Mouse (Mus musculus) liver, postnatal 0 days (tissue): ENCODE measurements at regions not wholly inside any gene's neighbourhood (a gene's known extent, or its start where the extent isn't known, plus 50 kb on each side); places are given as distances from the start of the nearest gene placed in this dataset.

ENCODE experiments used
- ATAC-seq: fragments of 200-750 bp; cut with Nextera tagmentation; 2 replicates; pipeline ENCODE4 v1.8.0; 2017; ENCODE audit warnings: mild to moderate bottlenecking, moderate library complexity
- DNase-seq: peaks from one replicate; pipeline ENCODE4 v3.0.0-alpha.2; 2016
- H3K27ac ChIP-seq: fragments of 300-500 bp; sonication (generic); 2 replicates; pipeline ENCODE4 v1.5.1; 2014; ENCODE audit warnings: antibody characterized with exemption, moderate library complexity, mild to moderate bottlenecking, low read depth
- H3K27me3 ChIP-seq: fragments of 300-500 bp; sonication (generic); 2 replicates; pipeline ENCODE4 v1.6.1; 2014; ENCODE audit warnings: low read length, control low read depth, mixed read lengths; ENCODE audit not compliant: insufficient read depth
- H3K36me3 ChIP-seq: fragments of 300-500 bp; sonication (generic); replicated peaks from 2 replicates; pipeline ENCODE4 v1.6.1; 2014; ENCODE audit warnings: mild to moderate bottlenecking, control low read depth, low read length, moderate library complexity, mixed read lengths; ENCODE audit not compliant: insufficient read depth
- H3K4me1 ChIP-seq: fragments of 300-500 bp; sonication (generic); 2 replicates; pipeline ENCODE4 v1.6.1; 2014; ENCODE audit warnings: antibody characterized with exemption, mild to moderate bottlenecking, control low read depth; ENCODE audit not compliant: insufficient read depth
- H3K4me2 ChIP-seq: fragments of 300-500 bp; sonication (generic); 2 replicates; pipeline ENCODE4 v1.6.1; 2014; ENCODE audit warnings: low read depth, mild to moderate bottlenecking, low read length, moderate library complexity, mixed read lengths
- H3K4me3 ChIP-seq: fragments of 300-500 bp; sonication (generic); 2 replicates; pipeline ENCODE4 v1.5.1; 2014; ENCODE audit warnings: low read depth, low read length
- H3K9ac ChIP-seq: fragments of 300-500 bp; sonication (generic); replicated peaks from 2 replicates; pipeline ENCODE4 v1.6.1; 2014; ENCODE audit warnings: mild to moderate bottlenecking, moderate library complexity
- H3K9me3 ChIP-seq: fragments of 300-500 bp; sonication (generic); 2 replicates; pipeline ENCODE4 v1.6.1; 2016; ENCODE audit warnings: mild to moderate bottlenecking, control low read depth, low read length, mixed read lengths
- CTCF ChIP-seq: sonication (generic); IDR thresholded peaks from 2 replicates; pipeline ENCODE4 v1.5.1; 2016; ENCODE audit warnings: antibody characterized with exemption, low read depth
- EP300 ChIP-seq: IDR thresholded peaks from 2 replicates; pipeline ENCODE4 v1.6.1; 2016; ENCODE audit warnings: antibody characterized with exemption, low read depth, mild to moderate bottlenecking
- WGBS: fragments of 180-500 bp; shearing (Covaris S2); extraction: QIAGEN DNeasy Blood & Tissue Kit; methylation state at CpG from one replicate; pipeline ENCODE4 v1.1.7; 2014; ENCODE audit not compliant: insufficient replicate concordance; 5-methylcytosine and 5-hydroxymethylcytosine counted together

GRCm38 (mm10) chr12:96239642-96240041, 547.6 kb downstream of the Flrt2 start:
- Histone ChIP-seq H3K27ac (no peak overlapping the region), H3K9me3 (no peaks in the 10 kb centered on the region), H3K4me3 (no peak overlapping the region), H3K4me2 (no peak overlapping the region), H3K9ac (no peak overlapping the region), H3K36me3 (no peaks in the 10 kb centered on the region), H3K4me1 (no peaks in the 10 kb centered on the region), H3K27me3 (no peaks in the 10 kb centered on the region)
- ATAC-seq (no peak), DNase-seq (no peak)
- 44% methylated on average over 2 of the region's 2 CpGs for WGBS
- no peak for TF ChIP-seq EP300
- TF ChIP-seq CTCF, result no peak

GRCm38 (mm10) chr12:96261978-96262377, 570.0 kb downstream of the Flrt2 start:
- WGBS, result 31% methylated on average over 4 of the region's 4 CpGs
- no peaks in the 10 kb centered on the region for H3K4me1 ChIP-seq
- DNase-seq, result no peak
- no peaks in the 10 kb centered on the region for H3K27me3 ChIP-seq
- H3K27ac ChIP-seq, result no peak overlapping the region
- TF ChIP-seq CTCF, result no peak
- no peak for TF ChIP-seq EP300
- no peak overlapping the region for H3K9ac ChIP-seq
- no peak overlapping the region for H3K4me2 ChIP-seq
- no peaks in the 10 kb centered on the region for H3K36me3 ChIP-seq
- no peak for ATAC-seq
- H3K4me3 ChIP-seq, result no peak overlapping the region
- H3K9me3 ChIP-seq, result no peaks in the 10 kb centered on the region

GRCm38 (mm10) chr12:96275894-96276293, 583.9 kb downstream of the Flrt2 start:
- Histone ChIP-seq H3K9ac (no peak overlapping the region), H3K27me3 (no peaks in the 10 kb centered on the region), H3K36me3 (no peaks in the 10 kb centered on the region), H3K4me3 (no peak overlapping the region), H3K4me1 (no peaks in the 10 kb centered on the region), H3K4me2 (no peak overlapping the region), H3K27ac (no peak overlapping the region), H3K9me3 (no peaks in the 10 kb centered on the region)
- no peak for TF ChIP-seq EP300
- DNase-seq, result no peak
- no peak for ATAC-seq

GRCm38 (mm10) chr12:96311137-96311536, 619.1 kb downstream of the Flrt2 start:
- Histone ChIP-seq H3K27ac (no peak overlapping the region), H3K4me3 (no peak overlapping the region), H3K27me3 (no peaks in the 10 kb centered on the region), H3K9ac (no peak overlapping the region), H3K4me2 (no peak overlapping the region), H3K9me3 (no peaks in the 10 kb centered on the region), H3K4me1 (no peaks in the 10 kb centered on the region), H3K36me3 (no peaks in the 10 kb centered on the region)
- ATAC-seq, result no peak
- WGBS, result 1% methylated on average over 2 of the region's 2 CpGs
- peak; percentile 59 for TF ChIP-seq CTCF
- TF ChIP-seq EP300, result no peak
- peak; percentile 54 for DNase-seq

- WGBS, result 75% methylated on average over 10 of the region's 10 CpGs
- DNase-seq (no peak), ATAC-seq (no peak)
- TF ChIP-seq CTCF (no peak), EP300 (no peak)
- Histone ChIP-seq H3K9ac (no peak overlapping the region), H3K9me3 (no peaks in the 10 kb centered on the region), H3K27ac (no peak overlapping the region), H3K27me3 (no peaks in the 10 kb centered on the region), H3K4me2 (no peak overlapping the region), H3K4me1 (no peaks in the 10 kb centered on the region), H3K4me3 (no peak overlapping the region), H3K36me3 (no peaks in the 10 kb centered on the region)
Observed at GRCm38 (mm10) chr12:96323061-96323786, 631.2 kb downstream of the Flrt2 start.

- Histone ChIP-seq H3K4me2 (no peak overlapping the region), H3K27ac (no peak overlapping the region), H3K27me3 (no peaks in the 10 kb centered on the region), H3K36me3 (no peaks in the 10 kb centered on the region), H3K4me1 (no peaks in the 10 kb centered on the region), H3K9me3 (no peaks in the 10 kb centered on the region), H3K4me3 (no peak overlapping the region), H3K9ac (no peak overlapping the region)
- TF ChIP-seq CTCF (no peak), EP300 (no peak)
- WGBS, result 84% methylated on average over 3 of the region's 3 CpGs
- DNase-seq (no peak), ATAC-seq (no peak)
Observed at GRCm38 (mm10) chr12:96351143-96351542, 659.1 kb downstream of the Flrt2 start.

- H3K4me1 ChIP-seq, result no peaks in the 10 kb centered on the region
- 61% methylated on average over 3 of the region's 3 CpGs for WGBS
- no peak overlapping the region for H3K4me2 ChIP-seq
- no peaks in the 10 kb centered on the region for H3K36me3 ChIP-seq
- no peaks in the 10 kb centered on the region for H3K9me3 ChIP-seq
- ATAC-seq (no peak), DNase-seq (no peak)
- no peak for TF ChIP-seq CTCF
- TF ChIP-seq EP300, result no peak
- no peak overlapping the region for H3K4me3 ChIP-seq
- H3K9ac ChIP-seq, result no peak overlapping the region
- H3K27ac ChIP-seq, result no peak overlapping the region
- H3K27me3 ChIP-seq, result no peaks in the 10 kb centered on the region
Observed at GRCm38 (mm10) chr12:96378924-96379323, 686.9 kb downstream of the Flrt2 start.
